Mouse (Mus musculus): ENCODE measurements around the gene Hint1. TPM values are rescaled to one million over a fixed set of nuclear protein-coding genes. Genes with fewer than 3 reads are reported as not detected.

Gene Hint1
- total RNA-seq, 2 experiments from 2014 or later, result 252 to 273 TPM

DNA sequence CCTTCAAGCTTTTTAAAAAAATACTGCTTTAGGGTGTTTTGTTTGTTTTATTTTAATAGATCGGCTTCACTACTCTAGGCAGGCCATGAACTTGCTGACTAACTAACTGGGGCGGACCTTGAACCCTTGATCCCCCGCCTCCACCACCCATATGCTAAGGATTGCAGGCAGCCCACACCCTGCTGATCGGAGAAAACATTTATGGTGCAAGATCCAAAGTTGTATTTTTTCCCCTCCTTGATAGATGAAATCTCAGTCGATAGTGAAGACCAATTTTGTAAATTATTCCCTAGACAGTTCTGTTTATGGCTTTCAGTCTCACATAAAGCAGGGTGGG, 834 bp downstream of the Hint1 start:
- TF ChIP-seq CTCF (conservative IDR thresholded peaks at IDR 0.05), result no peak
- Histone ChIP-seq H3K4me3 (peak overlapping the region; percentile 79), H3K27ac (peak overlapping the region; percentile 99)
- DNase-seq (ENCODE audit: low spot score in 2 of 2), result no peak

- no peak overlapping the region for H3K27ac ChIP-seq
- H3K4me3 ChIP-seq, result peak overlapping the region; percentile 79
- TF ChIP-seq CTCF (conservative IDR thresholded peaks at IDR 0.05), result no peak
- no peak for DNase-seq (ENCODE audit: low spot score in 2 of 2)
Measured at GRCm38 (mm10) chr11:54867903-54868434, 1.8 kb downstream of the Hint1 start.

DNA sequence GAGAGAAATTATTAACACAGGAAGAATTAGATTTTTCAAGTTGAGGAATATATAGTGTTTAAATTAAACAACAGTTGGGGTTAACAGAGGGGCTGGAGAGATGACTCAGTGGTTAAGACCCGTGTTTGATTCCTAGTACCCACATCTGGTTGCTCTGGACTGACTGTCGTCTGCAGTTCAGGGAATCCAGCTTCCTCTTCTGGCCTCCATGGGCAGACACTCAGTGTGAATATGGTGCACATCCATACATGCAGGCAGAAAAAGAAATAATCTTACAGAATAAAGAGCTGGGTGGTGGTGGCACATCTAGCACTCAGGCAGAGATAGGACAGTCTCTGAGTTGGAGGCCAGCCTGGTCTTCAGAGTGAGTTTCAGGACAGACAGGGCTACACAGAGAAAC, 2.3 kb downstream of the Hint1 start:
- Histone ChIP-seq H3K27ac (no peak overlapping the region), H3K4me3 (no peak overlapping the region)
- DNase-seq (ENCODE audit: low spot score in 2 of 2), result no peak
- no peak for TF ChIP-seq CTCF (conservative IDR thresholded peaks at IDR 0.05)

DNA sequence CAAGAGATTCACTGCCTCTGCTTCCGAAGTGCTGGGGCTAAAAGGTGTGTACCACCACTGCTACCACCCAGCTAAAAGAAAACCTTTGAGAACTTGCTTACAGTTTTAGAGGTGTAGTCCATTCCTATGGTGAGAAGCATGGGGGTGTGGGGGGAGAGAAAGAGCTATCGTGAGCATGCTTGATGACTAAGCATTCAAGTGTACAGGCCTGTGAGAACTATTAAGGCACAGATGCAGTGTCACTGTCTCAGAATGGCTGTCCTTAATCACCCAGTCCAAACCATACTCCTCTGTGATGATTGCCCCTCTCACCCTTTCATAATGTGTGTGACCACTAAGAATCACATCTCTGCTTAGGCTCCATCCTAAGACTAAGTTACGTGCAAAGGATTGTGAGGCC, 3.1 kb downstream of the Hint1 start:
- DNase-seq (ENCODE audit: low spot score in 2 of 2), result no peak
- no peak overlapping the region; the same call in 1 of the 2 replicates for H3K27ac ChIP-seq
- no peak for TF ChIP-seq CTCF (conservative IDR thresholded peaks at IDR 0.05)
- no peak overlapping the region for H3K4me3 ChIP-seq

GRCm38 (mm10) chr11:54871831-54872537, 5.8 kb downstream of the Hint1 start:
- peak overlapping the region; percentile 59 for H3K27ac ChIP-seq
- DNase-seq (ENCODE audit: low spot score in 2 of 2), result no peak
- no peak for TF ChIP-seq CTCF (conservative IDR thresholded peaks at IDR 0.05)
- no peak overlapping the region for H3K4me3 ChIP-seq

GRCm38 (mm10) chr11:54876031-54876430, 9.8 kb downstream of the Hint1 start:
- Histone ChIP-seq H3K4me3 (no peak overlapping the region), H3K27ac (no peak overlapping the region)
- TF ChIP-seq CTCF (conservative IDR thresholded peaks at IDR 0.05), result no peak
- DNase-seq (ENCODE audit: low spot score in 2 of 2), result no peak

DNA sequence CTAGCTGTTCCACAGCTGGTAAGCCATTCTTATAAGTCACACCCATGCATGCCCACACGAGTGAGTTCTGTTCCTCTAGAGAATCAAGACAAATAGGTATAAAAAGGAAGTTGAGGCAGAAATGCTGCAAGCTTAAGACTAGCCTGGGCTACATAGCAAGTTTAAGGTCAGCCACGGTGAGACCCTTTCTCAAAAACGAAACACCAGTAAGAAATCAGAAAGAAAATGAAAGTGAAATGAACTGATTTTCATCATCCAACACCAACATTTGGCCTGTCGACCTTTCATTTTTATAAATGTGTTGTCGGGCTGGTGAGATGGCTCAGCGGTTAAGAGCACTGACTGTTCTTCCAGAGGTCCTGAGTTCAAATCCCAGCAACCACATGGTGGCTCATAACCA, 12.7 kb downstream of the Hint1 start:
- no peak for DNase-seq (ENCODE audit: low spot score in 2 of 2)
- no peak for TF ChIP-seq CTCF (conservative IDR thresholded peaks at IDR 0.05)

DNA sequence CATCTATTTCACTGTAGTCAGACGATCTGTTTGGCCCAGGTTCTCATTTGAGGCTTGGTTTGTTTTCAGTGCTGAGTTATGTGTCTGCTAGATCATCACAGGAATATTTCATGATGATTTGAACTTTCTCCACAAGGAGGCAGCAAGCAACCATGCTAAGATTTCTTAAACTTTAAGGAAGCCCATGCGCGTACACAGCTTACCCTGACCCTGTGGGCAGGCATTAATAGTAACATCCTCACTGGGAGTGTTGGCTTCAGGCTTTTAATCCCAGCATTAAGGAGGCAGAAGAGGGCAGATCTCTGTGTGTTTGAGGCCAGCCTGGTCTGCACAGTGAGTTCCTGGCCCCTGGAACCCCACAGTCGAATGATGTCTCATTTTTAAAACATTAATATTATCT, 13.3 kb downstream of the Hint1 start:
- Histone ChIP-seq H3K27ac (no peak overlapping the region), H3K4me3 (no peak overlapping the region)
- TF ChIP-seq CTCF (conservative IDR thresholded peaks at IDR 0.05), result peak; percentile 90
- DNase-seq (ENCODE audit: low spot score in 2 of 2), result peak; percentile 63

More for the DNA sequence above, 12.7 kb downstream of the Hint1 start:
- Histone ChIP-seq H3K27ac (no peak overlapping the region), H3K4me3 (no peak overlapping the region)

DNA sequence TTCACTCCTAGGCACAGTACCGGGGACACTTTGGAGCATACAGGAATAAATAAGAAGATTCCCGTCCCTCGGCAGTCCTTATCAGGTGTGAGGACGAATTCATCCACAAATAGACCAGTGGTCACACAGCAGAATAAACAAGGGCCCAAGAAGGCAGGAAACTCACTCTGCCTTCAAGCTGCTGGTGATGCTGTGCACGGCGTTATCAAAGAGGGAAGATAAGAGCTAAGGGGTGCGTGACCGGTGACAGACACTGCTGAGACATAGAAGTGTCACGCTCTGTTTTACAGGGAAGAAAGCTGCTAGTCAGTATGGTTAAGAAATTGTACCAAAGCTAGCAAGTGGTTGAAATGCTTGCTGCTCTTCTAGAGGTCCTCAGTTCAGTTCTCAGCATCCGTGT, 13.7 kb downstream of the Hint1 start:
- H3K27ac ChIP-seq, result no peak overlapping the region
- H3K4me3 ChIP-seq, result no peak overlapping the region
- no peak for TF ChIP-seq CTCF (conservative IDR thresholded peaks at IDR 0.05)
- no peak for DNase-seq (ENCODE audit: low spot score in 2 of 2)

DNA sequence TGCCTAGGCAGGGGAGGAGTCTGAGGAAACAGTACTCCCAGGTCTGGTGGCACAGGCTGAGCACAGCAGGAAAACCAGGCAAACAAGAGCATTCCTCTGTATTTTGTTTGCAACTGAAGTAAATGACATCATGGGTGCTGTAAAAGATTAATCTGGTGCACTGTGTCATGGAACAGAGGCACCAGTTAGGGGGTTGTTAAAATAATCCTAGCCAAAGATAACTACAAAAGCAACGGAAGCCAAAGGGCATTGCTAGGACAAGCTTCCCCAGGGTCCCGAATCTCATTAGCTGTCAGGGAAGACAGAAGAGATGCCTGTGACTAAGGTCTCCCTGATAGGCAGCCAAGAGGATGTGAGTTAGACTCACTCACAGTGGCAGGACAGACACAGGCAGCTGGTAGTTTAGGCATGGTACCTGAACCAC, 14.9 kb downstream of the Hint1 start:
- no peak for TF ChIP-seq CTCF (conservative IDR thresholded peaks at IDR 0.05)
- no peak overlapping the region for H3K4me3 ChIP-seq
- no peak for DNase-seq (ENCODE audit: low spot score in 2 of 2)
- no peak overlapping the region for H3K27ac ChIP-seq

- Histone ChIP-seq H3K4me3 (no peak overlapping the region), H3K27ac (no peak overlapping the region)
- no peak for TF ChIP-seq CTCF (conservative IDR thresholded peaks at IDR 0.05)
- no peak for DNase-seq (ENCODE audit: low spot score in 2 of 2)
Measured at GRCm38 (mm10) chr11:54882671-54883070, 16.5 kb downstream of the Hint1 start.

GRCm38 (mm10) chr11:54884197-54884828, 18.1 kb downstream of the Hint1 start:
- H3K27ac ChIP-seq, result no peak overlapping the region
- no peak for TF ChIP-seq CTCF (conservative IDR thresholded peaks at IDR 0.05)
- DNase-seq (ENCODE audit: low spot score in 2 of 2), result no peak
- H3K4me3 ChIP-seq, result no peak overlapping the region

DNA sequence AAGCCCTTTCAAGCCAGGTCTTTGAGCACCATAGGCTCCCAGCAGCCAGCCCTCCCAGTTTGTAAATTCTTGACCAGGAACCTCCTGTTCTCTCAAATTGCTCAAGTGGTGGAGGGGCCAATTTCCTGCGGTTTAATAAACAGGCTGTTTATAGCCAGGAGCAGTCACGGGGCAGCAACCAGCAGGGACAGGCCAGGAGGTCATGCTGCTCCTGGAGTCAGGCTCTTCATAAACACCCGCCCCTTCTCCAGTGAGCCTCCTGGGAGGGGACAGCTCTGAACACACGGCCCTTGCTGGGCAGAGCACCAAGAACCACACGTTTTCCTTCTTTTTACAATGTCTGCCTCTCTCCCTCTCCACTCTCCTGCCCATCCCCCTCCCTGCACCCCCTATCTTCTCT, 18.8 kb downstream of the Hint1 start:
- no peak overlapping the region for H3K27ac ChIP-seq
- no peak for DNase-seq (ENCODE audit: low spot score in 2 of 2)
- TF ChIP-seq CTCF (conservative IDR thresholded peaks at IDR 0.05), result no peak
- H3K4me3 ChIP-seq, result no peak overlapping the region

- DNase-seq (ENCODE audit: low spot score in 2 of 2), result no peak
- no peak for TF ChIP-seq CTCF (conservative IDR thresholded peaks at IDR 0.05)
- Histone ChIP-seq H3K4me3 (no peak overlapping the region), H3K27ac (no peak overlapping the region)
Measured at GRCm38 (mm10) chr11:54885406-54885805, 19.2 kb downstream of the Hint1 start.

All from layer of hippocampus, adult 2 months (tissue).